Comparison of ENCODE assay signal across 15 mouse cellular contexts in genomic region chr4:142066576-142066975, GRCm38 (mm10). TPM values are rescaled to one million over a fixed set of nuclear protein-coding genes. Genes with fewer than 3 reads are reported as not detected.
DNase-seq lines count a peak whose midpoint lies in the region; ATAC-seq and TF ChIP-seq lines count a peak whose summit lies in the region.
"Had no signal": no experiment of that assay in that cellular context is flagged by ENCODE, and none has a peak within 500 bp of the region (broad histone marks: within the 10 kb centered on the region; RNA-seq: fewer than 3 reads in every experiment).

No protein-coding gene starts in this region.

- H3K27ac ChIP-seq in forebrain, embryonic 14.5 days (ENCODE audit: low read depth, low read length): no peak overlapping the region
- no peak overlapping the region for H3K27ac ChIP-seq in forebrain, embryonic 11.5 days (ENCODE audit: low read depth, low read length)
- H3K27ac ChIP-seq in liver, adult 2 months (replicated peaks; ENCODE audit: insufficient read depth, low read depth, low read length): peak overlapping the region; percentile 86
- no peak overlapping the region for H3K27ac ChIP-seq in liver, embryonic 11.5 days (ENCODE audit: low read depth, low read length)
- H3K27ac ChIP-seq in cortical plate, adult 2 months (ENCODE audit: insufficient read depth, low read length): 0 out of 2 replicates have a peak overlapping the region, but pooled peaks have one; percentile 10
- 0 out of 2 replicates have a peak overlapping the region, but pooled peaks have one; percentile 10 for H3K27ac ChIP-seq in limb, embryonic 10.5 days
- no peak overlapping the region for H3K27ac ChIP-seq in midbrain, postnatal 0 days (ENCODE audit: low read depth, low read length)
- H3K27ac ChIP-seq: limb, embryonic 12.5 days had no signal

- H3K9ac ChIP-seq in forebrain, embryonic 14.5 days (ENCODE audit: low read length): no peak overlapping the region
- no peak overlapping the region for H3K9ac ChIP-seq in forebrain, embryonic 11.5 days (ENCODE audit: low read length)
- H3K9ac ChIP-seq in liver, adult 2 months (ENCODE audit: low read depth, low read length): no peak overlapping the region
- H3K9ac ChIP-seq in liver, embryonic 11.5 days (ENCODE audit: low read depth, low read length): no peak overlapping the region
- H3K9ac ChIP-seq in midbrain, postnatal 0 days (replicated peaks; ENCODE audit: low read length, poor library complexity, severe bottlenecking): no peak overlapping the region
- H3K9ac ChIP-seq: limb, embryonic 12.5 days had no signal

- H3K4me2 ChIP-seq in forebrain, embryonic 14.5 days (ENCODE audit: low read length): no peak overlapping the region
- H3K4me2 ChIP-seq in forebrain, embryonic 11.5 days (ENCODE audit: low read depth, low read length, severe bottlenecking): no peak overlapping the region
- no peak overlapping the region for H3K4me2 ChIP-seq in liver, embryonic 11.5 days
- H3K4me2 ChIP-seq in midbrain, postnatal 0 days (ENCODE audit: low read depth, low read length, poor library complexity, severe bottlenecking): no peak overlapping the region
- H3K4me2 ChIP-seq: heart, embryonic 11.5 days; limb, embryonic 12.5 days had no signal

- peaks cover 11% of the 10 kb centered on the region; the same call in 1 of the 2 replicates for H3K27me3 ChIP-seq in forebrain, embryonic 14.5 days (replicated peaks; ENCODE audit: control insufficient read depth, insufficient read depth, low read length)
- peaks cover 11% of the 10 kb centered on the region; the same call in 1 of the 2 replicates for H3K27me3 ChIP-seq in forebrain, embryonic 11.5 days (ENCODE audit: control insufficient read depth, insufficient read depth, low read length)
- no peaks in the 10 kb centered on the region for H3K27me3 ChIP-seq in liver, adult 2 months (ENCODE audit: control insufficient read depth, insufficient read depth, low read length)
- H3K27me3 ChIP-seq in liver, embryonic 11.5 days (replicated peaks; ENCODE audit: control insufficient read depth, insufficient read depth, low read length): peaks cover 15% of the 10 kb centered on the region
- peaks cover 21% of the 10 kb centered on the region for H3K27me3 ChIP-seq in limb, embryonic 10.5 days (ENCODE audit: low read depth, poor library complexity, severe bottlenecking)
- no peaks in the 10 kb centered on the region; the same call in 1 of the 2 replicates for H3K27me3 ChIP-seq in midbrain, postnatal 0 days (ENCODE audit: insufficient read depth, low read length)

- peak; percentile 32 for DNase-seq in forebrain, embryonic 14.5 days (ENCODE audit: low spot score)
- no peak for DNase-seq in forebrain, embryonic 11.5 days (ENCODE audit: low spot score)
- DNase-seq in liver, adult 2 months (ENCODE audit: extremely low read depth, low read depth, low spot score): no peak
- DNase-seq in liver, embryonic 11.5 days (ENCODE audit: low spot score): no peak
- DNase-seq in limb, embryonic 10.5 days (ENCODE audit: low spot score): no peak
- no peak for DNase-seq in testis, postnatal 10 days (ENCODE audit: low spot score)
- DNase-seq in midbrain, postnatal 0 days (ENCODE audit: low spot score): no peak
- DNase-seq: adrenal gland, adult 2 months; layer of hippocampus, adult 9-11 months; thymus, adult 2 months had no signal

- no peak overlapping the region for H3K4me3 ChIP-seq in forebrain, embryonic 14.5 days (ENCODE audit: low read depth, low read length)
- H3K4me3 ChIP-seq in forebrain, embryonic 11.5 days (ENCODE audit: low read depth, low read length): no peak overlapping the region
- H3K4me3 ChIP-seq in liver, adult 2 months (ENCODE audit: insufficient read depth, low read depth, low read length): no peak overlapping the region
- no peak overlapping the region for H3K4me3 ChIP-seq in liver, embryonic 11.5 days (ENCODE audit: low read depth, low read length)
- H3K4me3 ChIP-seq in cortical plate, adult 2 months (ENCODE audit: insufficient read depth, low read length): no peak overlapping the region
- no peak overlapping the region for H3K4me3 ChIP-seq in limb, embryonic 10.5 days
- no peak overlapping the region for H3K4me3 ChIP-seq in midbrain, postnatal 0 days (ENCODE audit: low read depth, low read length)
- H3K4me3 ChIP-seq: limb, embryonic 12.5 days had no signal

- TF ChIP-seq POLR2A in liver, adult 2 months (IDR thresholded peaks at IDR 0.05; ENCODE audit: extremely low read depth, insufficient read depth, low read length): no peak
- no peak for TF ChIP-seq POLR2A in cortical plate, adult 2 months (IDR thresholded peaks at IDR 0.05; ENCODE audit: extremely low read depth, insufficient read depth, low read length)

- 27% methylated on average over 4 of the region's 4 CpGs for WGBS in forebrain, embryonic 14.5 days
- WGBS in forebrain, embryonic 11.5 days: 55% methylated on average over 4 of the region's 4 CpGs
- 45% methylated on average over 4 of the region's 4 CpGs for WGBS in liver, adult 2 months
- 64% methylated on average over 4 of the region's 4 CpGs for WGBS in liver, embryonic 11.5 days
- WGBS in limb, embryonic 10.5 days: 67% methylated on average over 4 of the region's 4 CpGs
- WGBS in midbrain, postnatal 0 days: 43% methylated on average over 4 of the region's 4 CpGs

- peaks cover 4% of the 10 kb centered on the region; the same call in 1 of the 2 replicates for H3K4me1 ChIP-seq in forebrain, embryonic 14.5 days (ENCODE audit: control insufficient read depth, insufficient read depth, low read length)
- H3K4me1 ChIP-seq in forebrain, embryonic 11.5 days (replicated peaks; ENCODE audit: control insufficient read depth, insufficient read depth, low read length): peaks cover 11% of the 10 kb centered on the region; the same call in 1 of the 2 replicates
- peaks cover 23% of the 10 kb centered on the region for H3K4me1 ChIP-seq in liver, adult 2 months (ENCODE audit: control insufficient read depth, insufficient read depth, low read length)
- H3K4me1 ChIP-seq in liver, embryonic 11.5 days (replicated peaks; ENCODE audit: control insufficient read depth, insufficient read depth, low read length): peaks cover 23% of the 10 kb centered on the region
- H3K4me1 ChIP-seq in cortical plate, adult 2 months (ENCODE audit: control insufficient read depth, insufficient read depth, low read length): no peaks in the 10 kb centered on the region
- H3K4me1 ChIP-seq in limb, embryonic 10.5 days: peaks cover 83% of the 10 kb centered on the region
- H3K4me1 ChIP-seq in midbrain, postnatal 0 days (ENCODE audit: insufficient read depth, low read length): no peaks in the 10 kb centered on the region; the same call in 1 of the 2 replicates

- no peak for TF ChIP-seq CTCF in liver, adult 2 months (IDR thresholded peaks at IDR 0.05; ENCODE audit: low read depth, low read length)
- no peak for TF ChIP-seq CTCF in cortical plate, adult 2 months (IDR thresholded peaks at IDR 0.05; ENCODE audit: extremely low read depth, insufficient read depth, low read length)
- no peak for TF ChIP-seq CTCF in midbrain, postnatal 0 days (IDR thresholded peaks at IDR 0.05)

- H3K9me3 ChIP-seq in forebrain, embryonic 14.5 days (replicated peaks; ENCODE audit: control insufficient read depth, low read length): no peaks in the 10 kb centered on the region
- no peaks in the 10 kb centered on the region for H3K9me3 ChIP-seq in forebrain, embryonic 11.5 days (ENCODE audit: control insufficient read depth, low read length)
- H3K9me3 ChIP-seq in liver, embryonic 11.5 days (ENCODE audit: control insufficient read depth, low read length): no peaks in the 10 kb centered on the region
- no peaks in the 10 kb centered on the region for H3K9me3 ChIP-seq in limb, embryonic 10.5 days (replicated peaks)
- no peaks in the 10 kb centered on the region for H3K9me3 ChIP-seq in midbrain, postnatal 0 days (ENCODE audit: low read length)
- H3K9me3 ChIP-seq: limb, embryonic 12.5 days had no signal

- peaks cover 7% of the 10 kb centered on the region; the same call in 1 of the 2 replicates for H3K79me2 ChIP-seq in liver, adult 2 months (ENCODE audit: control insufficient read depth, insufficient read depth, low read length)

- no peaks in the 10 kb centered on the region for H3K36me3 ChIP-seq in forebrain, embryonic 14.5 days (ENCODE audit: control insufficient read depth, insufficient read depth, low read length)
- no peaks in the 10 kb centered on the region for H3K36me3 ChIP-seq in forebrain, embryonic 11.5 days (ENCODE audit: control insufficient read depth, insufficient read depth, low read length)
- no peaks in the 10 kb centered on the region for H3K36me3 ChIP-seq in liver, adult 2 months (ENCODE audit: control insufficient read depth, insufficient read depth, low read length)
- no peaks in the 10 kb centered on the region for H3K36me3 ChIP-seq in liver, embryonic 11.5 days (ENCODE audit: control insufficient read depth, insufficient read depth, low read length)
- H3K36me3 ChIP-seq in limb, embryonic 10.5 days: no peaks in the 10 kb centered on the region
- no peaks in the 10 kb centered on the region for H3K36me3 ChIP-seq in midbrain, postnatal 0 days (ENCODE audit: insufficient read depth, low read length)
- H3K36me3 ChIP-seq: limb, embryonic 12.5 days had no signal

- ATAC-seq in forebrain, embryonic 14.5 days: no peak
- no peak for ATAC-seq in forebrain, embryonic 11.5 days (replicated peaks; ENCODE audit: low FRiP score)
- ATAC-seq in liver, embryonic 11.5 days (replicated peaks; ENCODE audit: low FRiP score): no peak
- no peak for ATAC-seq in midbrain, postnatal 0 days (ENCODE audit: low FRiP score)
- ATAC-seq: hindbrain, embryonic 16.5 days had no signal

RNA-seq across cellular contexts. Expression of gene Tmem51, which starts 17.5 kb away (rescaled TPM):
- 6.2 and 6.5 TPM in 2 replicates for polyA plus RNA-seq in forebrain, embryonic 14.5 days (2014; fragmentation: Nextera tagmentation; extraction: Ambion mirVana)
- 6.3 and 8.9 TPM in 2 replicates for polyA plus RNA-seq in forebrain, embryonic 11.5 days (2014; fragmentation: Nextera tagmentation; extraction: Ambion mirVana)
- total RNA-seq in liver, adult 2 months (2014; rRNA removed): 4.1 and 6.8 TPM in 2 replicates
- 4.0 and 13.3 TPM in 2 replicates for polyA plus RNA-seq in liver, adult 2 months (2012; rRNA removed)
- 16.7 and 17.7 TPM in 2 replicates for polyA plus RNA-seq in liver, embryonic 11.5 days (2014; fragmentation: Nextera tagmentation; extraction: Ambion mirVana)
- 8.4 and 9.7 TPM in 2 replicates for polyA plus RNA-seq in cortical plate, adult 2 months (2012; rRNA removed)
- polyA plus RNA-seq in limb, embryonic 10.5 days (2016; fragmentation: Nextera tagmentation; extraction: Ambion mirVana): 7.0 and 10.8 TPM in 2 replicates
- total RNA-seq in midbrain, postnatal 0 days (2014; rRNA removed): 5.9 and 7.1 TPM in 2 replicates
- 7.9 and 9.4 TPM in 2 replicates for polyA plus RNA-seq in midbrain, postnatal 0 days (2015; fragmentation: Nextera tagmentation; extraction: Ambion mirVana)

RNA-seq across cellular contexts. Expression of gene Fhad1, which starts 51.7 kb away (rescaled TPM):
- 1.3 and 2.2 TPM in 2 replicates for polyA plus RNA-seq in forebrain, embryonic 14.5 days (2014; fragmentation: Nextera tagmentation; extraction: Ambion mirVana)
- polyA plus RNA-seq in forebrain, embryonic 11.5 days (2014; fragmentation: Nextera tagmentation; extraction: Ambion mirVana): 0.57 and 1.2 TPM in 2 replicates
- 0.40 and 2.4 TPM in 2 replicates for total RNA-seq in liver, adult 2 months (2014; rRNA removed)
- 0.06 and 0.41 TPM in 2 replicates for polyA plus RNA-seq in liver, adult 2 months (2012; rRNA removed)
- polyA plus RNA-seq in liver, embryonic 11.5 days (2014; fragmentation: Nextera tagmentation; extraction: Ambion mirVana): 0.69 and 1.8 TPM in 2 replicates
- polyA plus RNA-seq in cortical plate, adult 2 months (2012; rRNA removed): 6.5 and 8.2 TPM in 2 replicates
- polyA plus RNA-seq in limb, embryonic 10.5 days (2016; fragmentation: Nextera tagmentation; extraction: Ambion mirVana): 0.19 and 0.24 TPM in 2 replicates
- 3.6 and 5.6 TPM in 2 replicates for total RNA-seq in midbrain, postnatal 0 days (2014; rRNA removed)
- polyA plus RNA-seq in midbrain, postnatal 0 days (2015; fragmentation: Nextera tagmentation; extraction: Ambion mirVana): 6.6 and 7.2 TPM in 2 replicates
- total RNA-seq: common myeloid progenitor, adult 5-6 weeks had no signal

Comparison
In these comparisons a context has a peak if more than half of its experiments do, and no peak if none do; other contexts are left out.
1. H3K27ac ChIP-seq: peak in liver, adult 2 months (single experiment), cortical plate, adult 2 months (single experiment) and limb, embryonic 10.5 days (single experiment); none in forebrain, embryonic 14.5 days (single experiment), forebrain, embryonic 11.5 days (single experiment), liver, embryonic 11.5 days (single experiment) and midbrain, postnatal 0 days (single experiment).